Mouse (Mus musculus) cerebellum, adult 2 months (tissue): Measurements from ENCODE around the gene Stag1. TPM values are rescaled to one million over a fixed set of nuclear protein-coding genes. Genes with fewer than 3 reads are reported as not detected.

Experiments
- DNase-seq, 2 experiments: peaks; one replicate each; pipeline ENCODE4 v3.0.0; 2021
- H3K27ac ChIP-seq: fragments of 200-500 bp; 2 replicates; pipeline ENCODE4 v1.5.1; 2012; ENCODE audit warnings: low read length, control low read depth, inconsistent platforms; ENCODE audit not compliant: insufficient read depth
- H3K27me3 ChIP-seq: fragments of 200-500 bp; 2 replicates; pipeline ENCODE4 v1.6.1; 2012; ENCODE audit warnings: inconsistent platforms, mild to moderate bottlenecking, low read length, moderate library complexity; ENCODE audit not compliant: control insufficient read depth, insufficient read depth
- H3K4me1 ChIP-seq: fragments of 200-500 bp; 2 replicates; pipeline ENCODE4 v1.6.1; 2011; ENCODE audit warnings: low read length; ENCODE audit not compliant: control insufficient read depth, insufficient read depth
- H3K4me3 ChIP-seq: fragments of 200-500 bp; replicated peaks from 2 replicates; pipeline ENCODE3; 2011; ENCODE audit warnings: mild to moderate bottlenecking, low read depth, low read length, control low read depth; ENCODE audit not compliant: insufficient read depth
- CTCF ChIP-seq: fragments of 200-500 bp; IDR thresholded peaks from 2 replicates; pipeline ENCODE4 v1.5.1; 2011; ENCODE audit warnings: low read depth, mild to moderate bottlenecking, control low read depth, low read length, moderate library complexity, borderline replicate concordance; ENCODE audit not compliant: insufficient read depth
- POLR2A ChIP-seq: fragments of 200-500 bp; IDR thresholded peaks from 2 replicates; pipeline ENCODE4 v1.6.1; 2011; ENCODE audit warnings: low read length, control low read depth, borderline replicate concordance; ENCODE audit not compliant: insufficient read depth
- WGBS: fragments of 180-500 bp; shearing (Covaris S2); methylation state at CpG from one replicate; pipeline ENCODE4 v1.1.7; 2018; 5-methylcytosine and 5-hydroxymethylcytosine counted together
- polyA plus RNA-seq: library from polyadenylated mRNA; depleted of rRNA; stranded (reverse); fragments of >200 nt; gene quantifications from 2 replicates; pipeline ENCODE4 v1.2.3, GENCODE M21; 2012

The Stag1 gene
- polyA plus RNA-seq, 1 experiment: 32.0 TPM

GRCm38 (mm10) chr9:100865984-100866383 lies 268.4 kb downstream of the Stag1 start:
- no peak overlapping the region for H3K4me3 ChIP-seq
- WGBS: 88% methylated on average over 4 of the region's 4 CpGs
- DNase-seq: no peak
- no peaks in the 10 kb centered on the region for H3K4me1 ChIP-seq
- H3K27ac ChIP-seq: no peak overlapping the region
- no peaks in the 10 kb centered on the region for H3K27me3 ChIP-seq
- TF ChIP-seq POLR2A (no peak), CTCF (no peak)

DNA sequence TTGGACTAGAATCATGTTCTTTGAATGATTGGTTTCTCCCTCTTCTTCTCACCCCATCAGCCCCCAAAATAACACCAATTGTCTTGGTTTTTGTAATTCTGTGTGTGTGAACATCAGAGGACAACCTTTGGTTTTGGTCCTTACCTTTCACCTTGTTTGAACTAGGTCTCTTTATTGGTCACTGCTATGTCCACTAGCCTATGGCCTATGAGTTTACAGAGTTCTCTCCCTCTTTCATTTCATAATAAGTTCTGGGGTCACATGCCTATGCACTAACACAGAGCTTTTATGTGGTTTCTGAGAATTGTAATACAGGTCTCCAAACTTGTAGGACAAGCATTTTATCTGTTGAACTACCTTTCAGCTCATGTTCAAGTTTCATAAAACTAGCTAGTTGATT lies 272.0 kb downstream of the Stag1 start:
- DNase-seq: no peak
- H3K4me1 ChIP-seq: no peaks in the 10 kb centered on the region
- TF ChIP-seq CTCF (no peak), POLR2A (no peak)
- no peak overlapping the region for H3K27ac ChIP-seq
- H3K4me3 ChIP-seq: no peak overlapping the region
- no peaks in the 10 kb centered on the region for H3K27me3 ChIP-seq

- H3K27me3 ChIP-seq: no peaks in the 10 kb centered on the region
- DNase-seq: no peak
- 90% methylated on average over 1 of the region's 1 CpGs for WGBS
- TF ChIP-seq POLR2A (no peak), CTCF (no peak)
- H3K4me3 ChIP-seq: no peak overlapping the region
- no peak overlapping the region for H3K27ac ChIP-seq
- H3K4me1 ChIP-seq: no peaks in the 10 kb centered on the region
Measured at GRCm38 (mm10) chr9:100896111-100896510, 298.5 kb downstream of the Stag1 start.

DNA sequence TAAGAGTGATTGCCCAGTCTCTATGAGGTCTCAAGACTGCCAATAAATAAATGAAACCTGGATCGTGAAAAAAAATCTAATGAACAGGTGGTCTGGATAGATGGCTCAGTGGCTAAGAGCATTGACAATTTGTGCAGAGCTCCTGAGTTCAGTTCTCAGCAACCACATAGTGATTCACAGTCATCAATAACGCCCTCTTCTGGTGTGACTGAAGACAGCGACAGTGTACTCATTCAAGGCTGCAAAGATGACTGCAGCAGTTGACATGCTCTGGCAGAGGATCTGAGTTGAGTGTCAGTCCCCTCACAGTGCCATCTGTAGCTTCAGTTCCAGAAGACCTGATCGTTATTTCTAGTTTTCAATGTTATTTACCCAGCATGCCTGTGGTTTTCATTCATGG lies 300.4 kb downstream of the Stag1 start:
- H3K4me3 ChIP-seq: no peak overlapping the region
- peak in 1 of 2 experiments; percentile 29 for DNase-seq
- H3K4me1 ChIP-seq: no peaks in the 10 kb centered on the region
- no peak overlapping the region for H3K27ac ChIP-seq
- 23% methylated on average over 4 of the region's 4 CpGs for WGBS
- TF ChIP-seq POLR2A (no peak), CTCF (peak; percentile 13; the same call in 1 of the 2 replicates)
- H3K27me3 ChIP-seq: no peaks in the 10 kb centered on the region

DNA sequence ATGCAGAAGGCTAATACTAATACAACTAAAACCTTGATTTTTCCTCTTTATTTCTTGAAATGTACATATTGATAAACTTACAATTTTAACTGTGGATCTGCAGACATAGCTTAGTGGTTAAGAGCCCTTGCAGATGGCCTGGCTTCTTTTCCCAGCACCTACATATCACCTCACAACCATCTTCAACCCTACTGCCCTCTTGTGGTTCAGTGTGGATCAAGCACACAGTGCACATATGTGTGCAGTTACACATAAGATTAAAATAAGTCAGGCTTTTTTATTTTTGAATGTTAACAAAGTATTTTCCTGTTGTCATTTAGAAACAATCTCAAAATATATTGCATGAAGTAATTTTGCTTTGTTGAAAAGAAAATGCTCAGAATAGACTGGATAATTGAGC lies 312.8 kb downstream of the Stag1 start:
- TF ChIP-seq POLR2A: no peak
- TF ChIP-seq CTCF: no peak; the same call in 1 of the 2 replicates
- H3K4me1 ChIP-seq: no peaks in the 10 kb centered on the region
- no peak overlapping the region for H3K27ac ChIP-seq
- H3K4me3 ChIP-seq: no peak overlapping the region
- no peaks in the 10 kb centered on the region for H3K27me3 ChIP-seq
- no peak for DNase-seq

DNA sequence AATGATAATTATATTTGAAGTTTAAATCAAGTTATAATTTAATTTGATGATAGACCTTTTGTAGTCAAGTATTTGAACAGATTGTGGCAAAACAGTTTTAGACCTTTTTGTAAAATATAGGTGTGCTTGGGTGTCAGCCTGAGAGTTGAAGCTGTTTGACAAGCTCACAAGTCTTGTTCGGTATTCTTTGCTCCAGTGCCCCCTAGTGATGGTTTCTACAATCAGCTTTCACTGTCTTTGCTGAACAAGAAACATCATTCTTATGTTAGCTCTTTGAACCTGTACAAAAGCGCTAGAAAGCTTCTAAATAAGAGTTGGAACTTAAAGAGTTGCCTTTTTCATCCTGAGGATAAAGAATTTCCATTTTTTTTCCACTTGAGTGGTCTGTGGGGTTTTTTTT lies 319.5 kb downstream of the Stag1 start:
- peak; percentile 58; the same call in 1 of the 2 replicates for TF ChIP-seq CTCF
- no peak for TF ChIP-seq POLR2A
- 23% methylated on average over 2 of the region's 2 CpGs for WGBS
- peak; percentile 36 to 73 for DNase-seq
- no peaks in the 10 kb centered on the region for H3K27me3 ChIP-seq
- no peak overlapping the region for H3K27ac ChIP-seq
- no peak overlapping the region for H3K4me3 ChIP-seq
- H3K4me1 ChIP-seq: no peaks in the 10 kb centered on the region

GRCm38 (mm10) chr9:100926629-100927028 lies 329.0 kb downstream of the Stag1 start:
- no peak overlapping the region for H3K4me3 ChIP-seq

GRCm38 (mm10) chr9:100942042-100942441 lies 344.4 kb downstream of the Stag1 start:
- WGBS: 3% methylated on average over 2 of the region's 2 CpGs
- no peak overlapping the region for H3K27ac ChIP-seq
- TF ChIP-seq CTCF: no peak
- TF ChIP-seq POLR2A: 0 out of 2 replicates have a peak, but pooled peaks have one; percentile 13
- H3K27me3 ChIP-seq: no peaks in the 10 kb centered on the region
- peak; percentile 84 to 96 for DNase-seq
- H3K4me1 ChIP-seq: peaks cover 2% of the 10 kb centered on the region; the same call in 1 of the 2 replicates
- H3K4me3 ChIP-seq: no peak overlapping the region

More at GRCm38 (mm10) chr9:100926629-100927028, 329.0 kb downstream of the Stag1 start:
- Histone ChIP-seq H3K4me1 (no peaks in the 10 kb centered on the region; the same call in 1 of the 2 replicates), H3K27ac (no peak overlapping the region), H3K27me3 (no peaks in the 10 kb centered on the region)
- no peak for DNase-seq
- 93% methylated on average over 4 of the region's 4 CpGs for WGBS
- TF ChIP-seq POLR2A (no peak), CTCF (no peak)
